Mouse (Mus musculus) heart, embryonic 16.5 days (tissue): ENCODE measurements around the gene Dnmbp. TPM values are rescaled to one million over a fixed set of nuclear protein-coding genes. Genes with fewer than 3 reads are reported as not detected.

ENCODE experiments used
- ATAC-seq: fragments of 200-750 bp; cut with Nextera tagmentation; replicated peaks from 2 replicates; pipeline ENCODE4 v1.8.0; 2017; ENCODE audit warnings: moderate number of reproducible peaks; ENCODE audit not compliant: insufficient read depth, low FRiP score; ENCODE audit errors: extremely low read depth
- H3K27ac ChIP-seq: fragments of 300-500 bp; sonication (generic); 2 replicates; pipeline ENCODE4 v1.5.1; 2014; ENCODE audit warnings: mild to moderate bottlenecking, low read length, control low read depth, moderate library complexity
- H3K27me3 ChIP-seq: fragments of 300-500 bp; sonication (generic); 2 replicates; pipeline ENCODE4 v1.6.1; 2014; ENCODE audit warnings: low read length, mixed read lengths; ENCODE audit not compliant: control insufficient read depth, insufficient read depth
- H3K36me3 ChIP-seq: fragments of 300-500 bp; sonication (generic); 2 replicates; pipeline ENCODE4 v1.6.1; 2014; ENCODE audit not compliant: control insufficient read depth, insufficient read depth
- H3K4me1 ChIP-seq: fragments of 300-500 bp; sonication (generic); 2 replicates; pipeline ENCODE4 v1.6.1; 2014; ENCODE audit warnings: low read length, mixed read lengths; ENCODE audit not compliant: control insufficient read depth, insufficient read depth
- H3K4me2 ChIP-seq: fragments of 300-500 bp; sonication (generic); 2 replicates; pipeline ENCODE4 v1.6.1; 2014; ENCODE audit warnings: low read depth, mild to moderate bottlenecking, control low read depth, low read length
- H3K4me3 ChIP-seq: fragments of 300-500 bp; sonication (generic); 2 replicates; pipeline ENCODE4 v1.5.1; 2014; ENCODE audit warnings: mild to moderate bottlenecking, control low read depth, low read length
- H3K9ac ChIP-seq: fragments of 300-500 bp; sonication (generic); 2 replicates; pipeline ENCODE4 v1.6.1; 2014; ENCODE audit warnings: low read length, control low read depth
- H3K9me3 ChIP-seq: fragments of 300-500 bp; sonication (generic); replicated peaks from 2 replicates; pipeline ENCODE4 v1.6.1; 2016; ENCODE audit warnings: low read length; ENCODE audit not compliant: control insufficient read depth
- WGBS: fragments of 180-500 bp; shearing (Covaris S2); extraction: QIAGEN DNeasy Blood & Tissue Kit; methylation state at CpG from one replicate; pipeline ENCODE4 v1.1.7; 2014; 5-methylcytosine and 5-hydroxymethylcytosine counted together
- polyA plus RNA-seq: library from polyadenylated mRNA; unstranded; fragments of >200 nt; fragmentation: Nextera tagmentation; extraction: Ambion mirVana; gene quantifications from 2 replicates; pipeline ENCODE4 v1.2.1, GENCODE M21; 2015

Gene Dnmbp
- polyA plus RNA-seq, 1 experiment from 2014 or later, result 8.5 TPM

GRCm38 (mm10) chr19:43912775-43913486 is 27.1 kb downstream of the Dnmbp start:
- 56% methylated on average over 4 of the region's 4 CpGs for WGBS
- Histone ChIP-seq H3K4me2 (no peak overlapping the region), H3K4me1 (peaks cover 15% of the 10 kb centered on the region), H3K9me3 (no peaks in the 10 kb centered on the region), H3K27ac (no peak overlapping the region), H3K4me3 (no peak overlapping the region), H3K27me3 (no peaks in the 10 kb centered on the region), H3K36me3 (peaks cover 13% of the 10 kb centered on the region), H3K9ac (no peak overlapping the region)
- no peak for ATAC-seq

GRCm38 (mm10) chr19:43906492-43906891 is 33.5 kb downstream of the Dnmbp start:
- H3K27me3 ChIP-seq, result no peaks in the 10 kb centered on the region
- no peaks in the 10 kb centered on the region for H3K4me1 ChIP-seq
- no peak overlapping the region for H3K4me2 ChIP-seq
- peaks cover 25% of the 10 kb centered on the region for H3K36me3 ChIP-seq
- H3K27ac ChIP-seq, result no peak overlapping the region
- WGBS, result 91% methylated on average over 7 of the region's 7 CpGs
- no peak overlapping the region for H3K9ac ChIP-seq
- no peak for ATAC-seq
- no peak overlapping the region for H3K4me3 ChIP-seq
- no peaks in the 10 kb centered on the region for H3K9me3 ChIP-seq

- H3K36me3 ChIP-seq, result peaks cover 24% of the 10 kb centered on the region
- H3K9me3 ChIP-seq, result no peaks in the 10 kb centered on the region
- H3K4me2 ChIP-seq, result no peak overlapping the region
- H3K9ac ChIP-seq, result no peak overlapping the region
- no peaks in the 10 kb centered on the region for H3K4me1 ChIP-seq
- H3K4me3 ChIP-seq, result no peak overlapping the region
- WGBS, result 41% methylated on average over 5 of the region's 5 CpGs
- no peak for ATAC-seq
- no peak overlapping the region for H3K27ac ChIP-seq
- no peaks in the 10 kb centered on the region for H3K27me3 ChIP-seq
Observed at GRCm38 (mm10) chr19:43905985-43906384, 34.0 kb downstream of the Dnmbp start.

- no peak overlapping the region for H3K27ac ChIP-seq
Observed at GRCm38 (mm10) chr19:43905136-43905535, 34.9 kb downstream of the Dnmbp start.

GRCm38 (mm10) chr19:43904327-43904726 is 35.7 kb downstream of the Dnmbp start:
- Histone ChIP-seq H3K4me1 (no peaks in the 10 kb centered on the region), H3K36me3 (peaks cover 35% of the 10 kb centered on the region), H3K4me3 (no peak overlapping the region), H3K9me3 (no peaks in the 10 kb centered on the region; the same call in 1 of the 2 replicates), H3K27me3 (no peaks in the 10 kb centered on the region), H3K27ac (no peak overlapping the region), H3K4me2 (no peak overlapping the region), H3K9ac (no peak overlapping the region)
- 85% methylated on average over 11 of the region's 11 CpGs for WGBS
- no peak for ATAC-seq

More at GRCm38 (mm10) chr19:43905136-43905535, 34.9 kb downstream of the Dnmbp start:
- Histone ChIP-seq H3K4me1 (no peaks in the 10 kb centered on the region), H3K27me3 (no peaks in the 10 kb centered on the region), H3K36me3 (peaks cover 27% of the 10 kb centered on the region), H3K9ac (no peak overlapping the region), H3K9me3 (no peaks in the 10 kb centered on the region), H3K4me2 (no peak overlapping the region), H3K4me3 (no peak overlapping the region)
- ATAC-seq, result no peak
- 73% methylated on average over 8 of the region's 8 CpGs for WGBS

GRCm38 (mm10) chr19:43902887-43903286 is 37.1 kb downstream of the Dnmbp start:
- no peak for ATAC-seq
- Histone ChIP-seq H3K27me3 (no peaks in the 10 kb centered on the region), H3K36me3 (peaks cover 35% of the 10 kb centered on the region), H3K9ac (no peak overlapping the region), H3K4me2 (no peak overlapping the region), H3K27ac (no peak overlapping the region), H3K4me1 (no peaks in the 10 kb centered on the region), H3K4me3 (no peak overlapping the region), H3K9me3 (no peaks in the 10 kb centered on the region; the same call in 1 of the 2 replicates)
- 56% methylated on average over 12 of the region's 12 CpGs for WGBS

GRCm38 (mm10) chr19:43900690-43901089 is 39.3 kb downstream of the Dnmbp start:
- Histone ChIP-seq H3K4me1 (no peaks in the 10 kb centered on the region), H3K36me3 (peaks cover 31% of the 10 kb centered on the region), H3K27me3 (no peaks in the 10 kb centered on the region), H3K27ac (no peak overlapping the region), H3K4me3 (no peak overlapping the region), H3K9ac (no peak overlapping the region), H3K9me3 (no peaks in the 10 kb centered on the region; the same call in 1 of the 2 replicates), H3K4me2 (no peak overlapping the region)
- ATAC-seq, result no peak
- WGBS, result 90% methylated on average over 9 of the region's 9 CpGs

GRCm38 (mm10) chr19:43898547-43898946 is 41.4 kb downstream of the Dnmbp start:
- Histone ChIP-seq H3K27ac (no peak overlapping the region), H3K4me3 (no peak overlapping the region), H3K27me3 (no peaks in the 10 kb centered on the region), H3K36me3 (peaks cover 31% of the 10 kb centered on the region), H3K4me2 (no peak overlapping the region), H3K4me1 (peaks cover 3% of the 10 kb centered on the region), H3K9ac (no peak overlapping the region), H3K9me3 (no peaks in the 10 kb centered on the region; the same call in 1 of the 2 replicates)
- WGBS, result 65% methylated on average over 10 of the region's 10 CpGs
- no peak for ATAC-seq

GRCm38 (mm10) chr19:43896441-43896840 is 43.5 kb downstream of the Dnmbp start:
- H3K27ac ChIP-seq, result no peak overlapping the region
- H3K36me3 ChIP-seq, result peaks cover 18% of the 10 kb centered on the region
- H3K27me3 ChIP-seq, result no peaks in the 10 kb centered on the region
- no peak overlapping the region for H3K9ac ChIP-seq
- no peak for ATAC-seq
- peaks cover 3% of the 10 kb centered on the region for H3K4me1 ChIP-seq
- H3K4me3 ChIP-seq, result no peak overlapping the region
- no peaks in the 10 kb centered on the region; the same call in 1 of the 2 replicates for H3K9me3 ChIP-seq
- 67% methylated on average over 14 of the region's 14 CpGs for WGBS
- no peak overlapping the region for H3K4me2 ChIP-seq
